Mouse (Mus musculus) kidney, postnatal 25 days (tissue): ENCODE measurements around the gene Sec14l2.

Experiments
- DNase-seq, 2 experiments: peaks; one replicate each; pipeline ENCODE4 v3.0.0; 2021; ENCODE audit warnings: mixed read lengths in 2 of 2

Sec14l2 gene

GRCm38 (mm10) chr11:4122742-4123579 is at the start of gene Sec14l2:
Gene Sec14l2 (minus strand): TSS chr11:4123415.
- no peak for DNase-seq

- DNase-seq: no peak
Observed at GRCm38 (mm10) chr11:4166467-4167090, 43.4 kb upstream of the Sec14l2 start.

GRCm38 (mm10) chr11:4164701-4165100 is 41.5 kb upstream of the Sec14l2 start:
- no peak for DNase-seq

- no peak for DNase-seq
Observed at GRCm38 (mm10) chr11:4160758-4161480, 37.7 kb upstream of the Sec14l2 start.

GRCm38 (mm10) chr11:4159808-4160708 is 36.8 kb upstream of the Sec14l2 start, which contains the start of the genes Ccdc157 and Sf3a1:
Gene Ccdc157 (minus strand): TSS chr11:4160293.
Gene Sf3a1 (plus strand): TSS chr11:4160350.
- DNase-seq: peak; percentile 95 to 96

GRCm38 (mm10) chr11:4158676-4159075 is 35.5 kb upstream of the Sec14l2 start:
- DNase-seq: peak; percentile 34 to 60

GRCm38 (mm10) chr11:4155641-4156040 is 32.4 kb upstream of the Sec14l2 start:
- DNase-seq: no peak

- DNase-seq: no peak
Observed at GRCm38 (mm10) chr11:4153694-4154093, 30.5 kb upstream of the Sec14l2 start.

GRCm38 (mm10) chr11:4149886-4150285 is 26.7 kb upstream of the Sec14l2 start:
- DNase-seq: no peak

GRCm38 (mm10) chr11:4148536-4149156 is 25.4 kb upstream of the Sec14l2 start:
- DNase-seq: no peak

- peak; percentile 52 to 78 for DNase-seq
Observed at GRCm38 (mm10) chr11:4148120-4148519, 24.9 kb upstream of the Sec14l2 start.

GRCm38 (mm10) chr11:4147098-4147497 is 23.9 kb upstream of the Sec14l2 start:
- DNase-seq: peak in 1 of 2 experiments; percentile 33

GRCm38 (mm10) chr11:4146381-4146780 is 23.2 kb upstream of the Sec14l2 start:
- DNase-seq: peak in 1 of 2 experiments; percentile 35

GRCm38 (mm10) chr11:4143281-4144062 is 20.3 kb upstream of the Sec14l2 start:
- peak in 1 of 2 experiments; percentile 43 for DNase-seq

GRCm38 (mm10) chr11:4142352-4142751 is 19.1 kb upstream of the Sec14l2 start:
- DNase-seq: no peak

- no peak for DNase-seq
Observed at GRCm38 (mm10) chr11:4141505-4141904, 18.3 kb upstream of the Sec14l2 start.

GRCm38 (mm10) chr11:4138964-4139363 is 15.7 kb upstream of the Sec14l2 start:
- no peak for DNase-seq

GRCm38 (mm10) chr11:4134986-4135935 is 12.0 kb upstream of the Sec14l2 start, which contains the start of gene Rnf215:
Gene Rnf215 (plus strand): TSS chr11:4135202.
- peak; percentile 95 to 97 for DNase-seq

GRCm38 (mm10) chr11:4134400-4134799 is 11.2 kb upstream of the Sec14l2 start:
- no peak for DNase-seq
